Mouse (Mus musculus): ENCODE data around the gene Agmat. TPM values are rescaled to one million over a fixed set of nuclear protein-coding genes. Genes with fewer than 3 reads are reported as not detected.

The Agmat gene
- polyA plus RNA-seq (2015; fragmentation: Nextera tagmentation; extraction: Ambion mirVana), result 1.4 and 1.8 TPM in 2 replicates

GRCm38 (mm10) chr4:141746578-141747346, at the start of gene Agmat:
Agmat (plus strand) TSS chr4:141746672.
- no peak for ATAC-seq (replicated peaks; ENCODE audit: low FRiP score, low read depth)
- Histone ChIP-seq H3K4me3 (replicated peaks; ENCODE audit: low read depth, low read length) (no peak within 1 kb of the TSS), H3K9ac (ENCODE audit: low read depth, low read length) (0 out of 2 replicates have a peak within 1 kb of the TSS, but pooled peaks have one; percentile 18)

GRCm38 (mm10) chr4:141704625-141705024, 41.8 kb upstream of the Agmat start:
- no peak for DNase-seq (ENCODE audit: low spot score)
- whole genome bisulfite sequencing, result 96% methylated on average over 2 of the region's 2 CpGs
- TF ChIP-seq CTCF (IDR thresholded peaks at IDR 0.05; ENCODE audit: low read depth), result no peak
- Histone ChIP-seq H3K9ac (ENCODE audit: low read depth, low read length) (no peak overlapping the region), H3K36me3 (ENCODE audit: insufficient read depth, low read length) (peaks cover 76% of the 10 kb centered on the region), H3K27me3 (ENCODE audit: insufficient read depth, low read length) (no peaks in the 10 kb centered on the region), H3K4me2 (ENCODE audit: low read length) (no peak overlapping the region), H3K27ac (no peak overlapping the region), H3K4me1 (replicated peaks; ENCODE audit: insufficient read depth, low read length) (no peaks in the 10 kb centered on the region), H3K4me3 (replicated peaks; ENCODE audit: low read depth, low read length) (no peak overlapping the region), H3K9me3 (replicated peaks; ENCODE audit: low read length) (no peaks in the 10 kb centered on the region)
- ATAC-seq (replicated peaks; ENCODE audit: low FRiP score, low read depth), result no peak

More at GRCm38 (mm10) chr4:141746578-141747346, at the start of gene Agmat:
- Histone ChIP-seq H3K27me3 (ENCODE audit: insufficient read depth, low read length) (no peaks in the 10 kb centered on the region), H3K36me3 (ENCODE audit: insufficient read depth, low read length) (no peaks in the 10 kb centered on the region), H3K27ac (no peak within 1 kb of the TSS), H3K4me2 (ENCODE audit: low read length) (no peak within 1 kb of the TSS), H3K9me3 (replicated peaks; ENCODE audit: low read length) (no peaks in the 10 kb centered on the region), H3K4me1 (replicated peaks; ENCODE audit: insufficient read depth, low read length) (0 out of 2 replicates have a peak, but pooled peaks cover 4% of the 10 kb centered on the region)
- WGBS, result 19% methylated on average over 25 of the region's 25 CpGs
- no peak for DNase-seq (ENCODE audit: low spot score)
- no peak for TF ChIP-seq CTCF (IDR thresholded peaks at IDR 0.05; ENCODE audit: low read depth)

- Histone ChIP-seq H3K27me3 (ENCODE audit: insufficient read depth, low read length) (no peaks in the 10 kb centered on the region), H3K4me1 (replicated peaks; ENCODE audit: insufficient read depth, low read length) (no peaks in the 10 kb centered on the region), H3K4me3 (replicated peaks; ENCODE audit: low read depth, low read length) (no peak overlapping the region), H3K36me3 (ENCODE audit: insufficient read depth, low read length) (peaks cover 70% of the 10 kb centered on the region), H3K4me2 (ENCODE audit: low read length) (no peak overlapping the region), H3K27ac (no peak overlapping the region), H3K9me3 (replicated peaks; ENCODE audit: low read length) (no peaks in the 10 kb centered on the region), H3K9ac (ENCODE audit: low read depth, low read length) (no peak overlapping the region)
- DNase-seq (ENCODE audit: low spot score) (no peak), ATAC-seq (replicated peaks; ENCODE audit: low FRiP score, low read depth) (no peak)
- WGBS, result 87% methylated on average over 4 of the region's 4 CpGs
- no peak for TF ChIP-seq CTCF (IDR thresholded peaks at IDR 0.05; ENCODE audit: low read depth)
Measured at GRCm38 (mm10) chr4:141705331-141705730, 41.1 kb upstream of the Agmat start.

- 95% methylated on average over 7 of the region's 7 CpGs for WGBS
- Histone ChIP-seq H3K27ac (no peak overlapping the region), H3K4me3 (replicated peaks; ENCODE audit: low read depth, low read length) (no peak overlapping the region), H3K4me2 (ENCODE audit: low read length) (no peak overlapping the region), H3K4me1 (replicated peaks; ENCODE audit: insufficient read depth, low read length) (no peaks in the 10 kb centered on the region), H3K9me3 (replicated peaks; ENCODE audit: low read length) (no peaks in the 10 kb centered on the region), H3K9ac (ENCODE audit: low read depth, low read length) (no peak overlapping the region), H3K27me3 (ENCODE audit: insufficient read depth, low read length) (no peaks in the 10 kb centered on the region), H3K36me3 (ENCODE audit: insufficient read depth, low read length) (peaks cover 65% of the 10 kb centered on the region)
- no peak for ATAC-seq (replicated peaks; ENCODE audit: low FRiP score, low read depth)
- no peak for TF ChIP-seq CTCF (IDR thresholded peaks at IDR 0.05; ENCODE audit: low read depth)
- no peak for DNase-seq (ENCODE audit: low spot score)
Measured at GRCm38 (mm10) chr4:141708005-141708404, 38.5 kb upstream of the Agmat start.

GRCm38 (mm10) chr4:141708971-141709370, 37.5 kb upstream of the Agmat start:
- H3K9ac ChIP-seq (ENCODE audit: low read depth, low read length), result no peak overlapping the region
- no peak overlapping the region for H3K4me3 ChIP-seq (replicated peaks; ENCODE audit: low read depth, low read length)
- no peak for TF ChIP-seq CTCF (IDR thresholded peaks at IDR 0.05; ENCODE audit: low read depth)
- ATAC-seq (replicated peaks; ENCODE audit: low FRiP score, low read depth), result no peak
- DNase-seq (ENCODE audit: low spot score), result no peak
- H3K9me3 ChIP-seq (replicated peaks; ENCODE audit: low read length), result no peaks in the 10 kb centered on the region
- WGBS, result 92% methylated on average over 2 of the region's 2 CpGs
- no peaks in the 10 kb centered on the region for H3K27me3 ChIP-seq (ENCODE audit: insufficient read depth, low read length)
- H3K27ac ChIP-seq, result no peak overlapping the region
- peaks cover 4% of the 10 kb centered on the region; the same call in 1 of the 2 replicates for H3K4me1 ChIP-seq (replicated peaks; ENCODE audit: insufficient read depth, low read length)
- H3K4me2 ChIP-seq (ENCODE audit: low read length), result no peak overlapping the region
- H3K36me3 ChIP-seq (ENCODE audit: insufficient read depth, low read length), result peaks cover 59% of the 10 kb centered on the region

- ATAC-seq (replicated peaks; ENCODE audit: low FRiP score, low read depth), result no peak
- no peak overlapping the region for H3K9ac ChIP-seq (ENCODE audit: low read depth, low read length)
- H3K9me3 ChIP-seq (replicated peaks; ENCODE audit: low read length), result no peaks in the 10 kb centered on the region
- no peak for DNase-seq (ENCODE audit: low spot score)
- peaks cover 17% of the 10 kb centered on the region for H3K4me1 ChIP-seq (replicated peaks; ENCODE audit: insufficient read depth, low read length)
- no peak for TF ChIP-seq CTCF (IDR thresholded peaks at IDR 0.05; ENCODE audit: low read depth)
- no peak overlapping the region for H3K27ac ChIP-seq
- no peak overlapping the region for H3K4me3 ChIP-seq (replicated peaks; ENCODE audit: low read depth, low read length)
- H3K4me2 ChIP-seq (ENCODE audit: low read length), result no peak overlapping the region
- H3K27me3 ChIP-seq (ENCODE audit: insufficient read depth, low read length), result no peaks in the 10 kb centered on the region
- 88% methylated on average over 1 of the region's 1 CpGs for WGBS
- H3K36me3 ChIP-seq (ENCODE audit: insufficient read depth, low read length), result peaks cover 36% of the 10 kb centered on the region
Measured at GRCm38 (mm10) chr4:141711250-141711649, 35.2 kb upstream of the Agmat start.
